24 mouse cellular contexts compared by ENCODE assay signal in genomic region chr7:56597952-56598595, GRCm38 (mm10).
DNase-seq lines count a peak whose midpoint lies in the region; ATAC-seq and TF ChIP-seq lines count a peak whose summit lies in the region.
"Had no signal": no experiment of that assay in that cellular context is flagged by ENCODE, and none has a peak within 500 bp of the region (broad histone marks: within the 10 kb centered on the region; RNA-seq: fewer than 3 reads in every experiment).

No protein-coding gene starts in this region.

- H3K4me3 ChIP-seq in lung, embryonic 14.5 days (ENCODE audit: low read depth, low read length) = no peak overlapping the region
- H3K4me3 ChIP-seq in hindbrain, embryonic 13.5 days = no peak overlapping the region
- H3K4me3 ChIP-seq in neural tube, embryonic 12.5 days = no peak overlapping the region
- H3K4me3 ChIP-seq: embryonic facial prominence, embryonic 13.5 days; erythroblast, embryonic 14.5 days; hindbrain, embryonic 15.5 days; midbrain, embryonic 15.5 days; myocyte had no signal

- peak; percentile 74 for DNase-seq in heart, adult 11 months
- DNase-seq in heart, postnatal 4 days = no peak
- DNase-seq in lung, embryonic 14.5 days = peak; percentile 2
- no peak for DNase-seq in lung, postnatal 25 days (ENCODE audit: low spot score)
- no peak for DNase-seq in cerebellum, postnatal 36 days
- DNase-seq: cerebellum, adult 18-20 months; gastrocnemius, postnatal 10 days; left cerebral cortex, postnatal 4 days; liver, postnatal 0 days; lung, postnatal 10 days; retina, postnatal 1 day; right cerebral cortex, postnatal 25 days; spleen, adult 18-20 months had no signal

- no peaks in the 10 kb centered on the region for H3K4me1 ChIP-seq in lung, embryonic 14.5 days (ENCODE audit: insufficient read depth)
- H3K4me1 ChIP-seq in hindbrain, embryonic 13.5 days (replicated peaks) = peaks cover 4% of the 10 kb centered on the region; the same call in 1 of the 2 replicates
- peaks cover 7% of the 10 kb centered on the region; the same call in 1 of the 2 replicates for H3K4me1 ChIP-seq in neural tube, embryonic 12.5 days
- H3K4me1 ChIP-seq: embryonic facial prominence, embryonic 13.5 days; hindbrain, embryonic 15.5 days had no signal

- 34% methylated on average over 4 of the region's 4 CpGs for WGBS in lung, embryonic 14.5 days
- 43% methylated on average over 4 of the region's 4 CpGs for WGBS in hindbrain, embryonic 13.5 days
- 34% methylated on average over 4 of the region's 4 CpGs for WGBS in neural tube, embryonic 12.5 days

- H3K27me3 ChIP-seq in lung, embryonic 14.5 days (ENCODE audit: insufficient read depth, low read length) = no peaks in the 10 kb centered on the region
- no peaks in the 10 kb centered on the region for H3K27me3 ChIP-seq in hindbrain, embryonic 13.5 days
- H3K27me3 ChIP-seq in neural tube, embryonic 12.5 days (replicated peaks) = no peaks in the 10 kb centered on the region
- H3K27me3 ChIP-seq: embryonic facial prominence, embryonic 13.5 days; hindbrain, embryonic 15.5 days; midbrain, embryonic 15.5 days had no signal

- no peak for ATAC-seq in lung, embryonic 14.5 days (ENCODE audit: insufficient read depth)
- peak; percentile 68 for ATAC-seq in hindbrain, embryonic 13.5 days (ENCODE audit: low FRiP score)
- peak; percentile 82 for ATAC-seq in neural tube, embryonic 12.5 days (ENCODE audit: low FRiP score, low read depth)
- no peak for ATAC-seq in cerebellum, adult (ENCODE audit: insufficient number of reproducible peaks, low FRiP score, low TSS enrichment)
- ATAC-seq: forebrain, embryonic 16.5 days; intestine, embryonic 16.5 days; liver, postnatal 0 days; midbrain, embryonic 15.5 days had no signal

- no peaks in the 10 kb centered on the region for H3K36me3 ChIP-seq in lung, embryonic 14.5 days (ENCODE audit: insufficient read depth)
- no peaks in the 10 kb centered on the region for H3K36me3 ChIP-seq in hindbrain, embryonic 13.5 days
- no peaks in the 10 kb centered on the region for H3K36me3 ChIP-seq in neural tube, embryonic 12.5 days
- H3K36me3 ChIP-seq: embryonic facial prominence, embryonic 13.5 days; hindbrain, embryonic 15.5 days; midbrain, embryonic 15.5 days had no signal

- TF ChIP-seq CTCF in lung, embryonic 14.5 days (IDR thresholded peaks at IDR 0.05; ENCODE audit: low read depth) = no peak

- no peak overlapping the region for H3K27ac ChIP-seq in lung, embryonic 14.5 days (ENCODE audit: low read depth)
- no peak overlapping the region for H3K27ac ChIP-seq in hindbrain, embryonic 13.5 days
- H3K27ac ChIP-seq in neural tube, embryonic 12.5 days = no peak overlapping the region
- H3K27ac ChIP-seq: embryonic facial prominence, embryonic 13.5 days; hindbrain, embryonic 15.5 days; midbrain, embryonic 15.5 days had no signal

- H3K9me3 ChIP-seq in lung, embryonic 14.5 days (ENCODE audit: low read depth, low read length) = no peaks in the 10 kb centered on the region
- H3K9me3 ChIP-seq in hindbrain, embryonic 13.5 days = no peaks in the 10 kb centered on the region
- no peaks in the 10 kb centered on the region for H3K9me3 ChIP-seq in neural tube, embryonic 12.5 days
- H3K9me3 ChIP-seq: embryonic facial prominence, embryonic 13.5 days; hindbrain, embryonic 15.5 days; midbrain, embryonic 15.5 days had no signal

- no peak overlapping the region for H3K4me2 ChIP-seq in lung, embryonic 14.5 days
- no peak overlapping the region for H3K4me2 ChIP-seq in hindbrain, embryonic 13.5 days
- H3K4me2 ChIP-seq in neural tube, embryonic 12.5 days (replicated peaks) = no peak overlapping the region
- H3K4me2 ChIP-seq: embryonic facial prominence, embryonic 13.5 days; heart, embryonic 11.5 days; hindbrain, embryonic 15.5 days; midbrain, embryonic 15.5 days had no signal

- no peak overlapping the region for H3K9ac ChIP-seq in lung, embryonic 14.5 days
- no peak overlapping the region for H3K9ac ChIP-seq in hindbrain, embryonic 13.5 days
- H3K9ac ChIP-seq in neural tube, embryonic 12.5 days = no peak overlapping the region
- H3K9ac ChIP-seq: embryonic facial prominence, embryonic 13.5 days; hindbrain, embryonic 15.5 days; liver, postnatal 0 days; midbrain, embryonic 15.5 days had no signal

Comparison
In these comparisons a context has a peak if more than half of its experiments do, and no peak if none do; other contexts are left out.
1. DNase-seq: peak in heart, adult 11 months (single experiment) and lung, embryonic 14.5 days (single experiment); none in heart, postnatal 4 days (single experiment), lung, postnatal 25 days (single experiment) and cerebellum, postnatal 36 days (0 of 2).
2. ATAC-seq: peak in hindbrain, embryonic 13.5 days (single experiment) and neural tube, embryonic 12.5 days (single experiment); none in lung, embryonic 14.5 days (single experiment) and cerebellum, adult (single experiment).